Mouse (Mus musculus): Measurements from ENCODE around the gene T2.

DNA sequence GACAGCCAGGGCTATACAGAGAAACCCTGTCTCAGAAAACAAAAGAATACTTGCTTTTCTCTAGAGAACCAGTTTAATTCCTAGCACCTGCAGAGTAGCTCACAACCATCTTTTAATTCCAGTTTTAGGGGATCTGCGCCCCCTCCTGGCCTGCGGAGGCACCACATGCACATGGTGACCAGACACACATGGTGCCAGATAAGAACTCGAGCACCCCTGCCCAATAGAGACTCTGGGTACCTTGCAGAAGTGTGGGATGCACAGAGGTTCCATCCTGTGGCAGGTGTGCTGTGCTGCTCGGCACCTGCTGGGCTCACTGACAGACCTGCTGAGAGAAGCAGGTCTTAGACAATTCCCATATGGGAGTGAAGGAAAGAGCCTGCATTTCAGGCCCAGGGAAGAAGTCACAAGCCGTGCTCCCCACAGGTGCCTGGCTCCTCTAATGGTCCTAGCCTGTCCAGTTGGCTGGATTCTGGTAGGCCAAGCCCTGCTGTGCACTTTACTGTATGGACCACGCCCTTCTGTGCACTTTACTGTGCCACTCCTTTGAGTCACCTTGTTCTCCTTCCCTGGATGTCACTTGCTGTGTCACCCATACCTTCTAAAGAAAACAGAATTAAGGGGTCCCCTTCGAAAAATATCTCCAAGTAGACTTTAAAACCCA lies 27.1 kb upstream of the T2 start:
- TF ChIP-seq POLR2A (IDR thresholded peaks at IDR 0.05; ENCODE audit: control insufficient read depth, low read depth, low read length) (no peak), CTCF (IDR thresholded peaks at IDR 0.05; ENCODE audit: control insufficient read depth, insufficient read depth, insufficient replicate concordance, low read depth, low read length) (peak; percentile 45; the same call in 1 of the 2 replicates)

Measured in testis, adult 2 months (tissue).